Mouse (Mus musculus) heart, adult 11 months (tissue): ENCODE results near the gene Iqub.

ENCODE experiments used
- DNase-seq: peaks from one replicate; pipeline ENCODE4 v3.0.0; 2022

Iqub gene

GRCm38 (mm10) chr6:24470135-24470534, 44.7 kb downstream of the Iqub start:
- no peak for DNase-seq

DNA sequence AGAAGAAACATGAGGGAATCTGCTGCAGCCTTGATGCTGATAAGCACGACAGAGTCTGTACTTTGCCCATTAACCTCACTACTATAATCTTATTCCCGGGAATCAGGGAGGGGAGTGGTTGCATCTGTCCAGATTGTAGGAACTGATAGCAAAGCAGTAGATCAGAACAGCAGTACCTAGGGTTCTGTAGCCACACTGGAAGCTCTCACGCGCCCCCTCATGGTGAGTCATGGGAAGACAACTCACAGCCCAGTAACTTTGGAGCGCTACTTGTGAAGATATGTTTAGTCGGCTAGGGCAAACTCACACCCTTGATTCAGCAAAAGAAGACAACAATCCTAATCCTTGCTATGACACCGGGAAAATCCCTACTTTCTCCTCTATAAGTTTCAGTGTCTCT, 58.8 kb downstream of the Iqub start:
- no peak for DNase-seq

DNA sequence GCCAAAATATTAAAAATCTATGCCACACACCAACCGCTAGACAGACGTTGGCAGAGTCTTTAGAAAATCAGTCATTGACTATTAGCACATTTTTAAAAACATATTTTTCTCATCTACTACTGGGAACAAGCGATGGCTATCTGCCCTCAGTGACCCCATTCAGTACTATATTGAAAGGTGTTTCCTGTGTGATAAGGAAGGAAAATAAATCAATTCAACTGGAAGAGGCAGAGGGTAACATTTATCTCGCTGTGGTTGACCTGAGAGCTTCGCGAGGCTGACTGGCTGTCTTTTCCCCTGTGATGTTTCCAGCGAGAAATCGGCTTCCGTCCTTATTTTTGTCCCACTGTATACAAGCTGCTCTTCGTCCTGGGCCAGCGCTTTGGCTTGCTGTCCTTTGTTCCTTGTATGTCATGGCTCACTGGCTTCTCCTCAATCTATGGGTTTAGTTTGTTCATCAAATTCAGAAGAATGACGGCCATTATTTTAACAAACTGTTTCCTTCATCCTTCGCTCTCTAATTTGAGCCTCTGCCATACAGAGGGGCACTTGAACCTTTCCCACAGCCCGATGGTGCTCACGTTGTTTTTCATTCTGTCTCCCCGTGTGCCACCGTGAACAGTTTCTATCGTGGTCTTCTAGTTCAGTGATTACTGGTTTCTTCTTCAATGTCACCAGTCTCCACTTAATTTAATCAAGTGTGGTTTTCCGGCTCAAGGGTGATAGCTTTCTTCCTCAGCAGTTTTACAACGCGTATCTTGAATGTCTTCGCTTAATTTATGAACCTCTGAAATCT, 63.6 kb downstream of the Iqub start:
- DNase-seq = no peak

DNA sequence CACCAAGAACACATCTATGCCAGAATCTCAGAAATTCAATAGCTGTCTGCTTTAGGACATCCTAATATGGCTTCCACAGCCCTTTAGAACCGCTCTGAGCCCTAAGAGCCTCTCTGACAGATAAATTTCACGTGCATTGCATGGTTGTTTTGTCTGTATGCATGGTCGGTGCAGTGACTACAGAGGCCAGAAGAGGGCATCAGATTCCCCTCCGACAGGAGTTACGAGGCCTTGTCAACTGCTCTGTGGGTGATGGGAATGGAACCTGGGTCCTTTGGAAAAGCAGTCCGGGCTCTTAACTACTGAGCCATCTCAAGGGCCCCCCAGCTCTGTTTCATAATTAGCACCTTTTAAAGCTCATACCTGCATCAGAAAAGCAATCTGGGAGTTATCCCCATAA, 64.6 kb downstream of the Iqub start:
- no peak for DNase-seq

- DNase-seq = no peak
Observed at GRCm38 (mm10) chr6:24416056-24416455, 98.8 kb downstream of the Iqub start.

DNA sequence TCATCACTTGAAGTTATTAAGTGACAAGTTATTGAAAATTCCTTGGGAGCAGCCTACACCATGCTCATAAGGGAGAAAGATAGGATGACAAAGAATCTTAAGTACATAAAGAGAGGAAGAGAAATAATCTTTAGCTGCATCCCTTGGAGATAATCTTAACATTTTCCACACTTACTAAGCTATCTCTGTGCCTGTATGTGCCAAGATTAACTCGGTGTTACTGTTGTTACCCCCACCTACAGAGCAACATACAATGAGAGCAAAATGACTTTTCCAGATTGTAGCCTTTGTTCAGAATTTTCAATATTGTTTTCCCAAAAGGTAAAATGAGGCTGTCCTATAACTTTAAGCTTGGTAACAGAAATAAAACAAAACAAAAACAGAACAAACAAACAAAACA, 99.4 kb downstream of the Iqub start:
- DNase-seq = no peak

GRCm38 (mm10) chr6:24408573-24409427, 106.1 kb downstream of the Iqub start:
- DNase-seq = no peak

GRCm38 (mm10) chr6:24407743-24408142, 107.1 kb downstream of the Iqub start:
- DNase-seq = no peak

DNA sequence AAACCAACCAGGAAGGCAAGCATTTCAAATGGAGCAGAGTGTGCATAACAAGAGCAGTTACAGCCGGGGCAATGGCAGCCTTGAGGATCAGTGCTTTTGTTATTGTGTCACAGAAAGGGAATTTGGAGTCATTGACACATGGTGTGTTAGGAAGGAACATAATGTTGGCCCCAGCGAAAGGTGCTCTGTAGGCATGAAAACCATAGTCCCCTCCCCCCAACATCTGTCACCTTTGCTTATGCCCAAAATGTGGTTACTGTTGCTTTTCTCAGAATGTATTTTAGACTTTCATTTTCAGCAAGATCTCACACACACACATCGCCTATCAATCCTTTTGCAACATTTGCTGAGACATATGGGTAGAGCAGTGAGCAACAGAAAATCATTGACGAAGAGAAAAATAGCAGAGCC, 117.6 kb downstream of the Iqub start:
- no peak for DNase-seq
